Mouse (Mus musculus) heart, adult 2 months (tissue): ENCODE results near the gene Pappa.

Experiments
- CTCF ChIP-seq: fragments of 200-600 bp; IDR thresholded peaks from 2 replicates; pipeline ENCODE4 v1.8.1; 2022; ENCODE audit warnings: antibody characterized with exemption, mild to moderate bottlenecking, moderate library complexity
- POLR2A ChIP-seq: fragments of 200-500 bp; IDR thresholded peaks from 2 replicates; pipeline ENCODE4 v1.6.1; 2011; ENCODE audit warnings: mild to moderate bottlenecking, low read depth, low read length, control low read depth; ENCODE audit not compliant: insufficient read depth

GRCm38 (mm10) chr4:65252193-65252592 lies 128.2 kb downstream of the Pappa start:
- TF ChIP-seq CTCF (no peak), POLR2A (no peak)
